Mouse (Mus musculus): ENCODE measurements at regions not wholly inside any gene's neighbourhood (a gene's known extent, or its start where the extent isn't known, plus 50 kb on each side); places are given as distances from the start of the nearest gene placed in this dataset.

DNA sequence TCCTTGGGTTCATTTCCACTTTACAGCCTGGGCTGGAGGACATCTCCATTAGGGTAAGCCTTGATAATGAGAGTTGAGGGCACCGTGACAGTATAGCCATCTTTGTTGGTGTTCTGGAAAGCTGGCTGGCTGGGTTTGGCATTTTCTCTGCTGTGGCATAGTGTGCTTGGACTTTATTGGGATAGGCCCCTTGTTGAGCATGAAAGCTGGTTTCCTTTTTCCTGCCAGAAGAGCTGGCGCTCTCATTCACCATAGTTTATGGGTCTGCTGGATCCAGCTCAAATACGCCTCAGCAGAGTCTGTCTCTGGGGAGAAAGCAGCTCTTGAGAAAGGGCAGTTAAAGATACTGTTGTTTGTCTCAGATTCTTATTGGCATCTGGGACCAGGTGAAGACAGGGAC, 300.0 kb downstream of the Emp1 start:
- Histone ChIP-seq H3K4me3 (no peak overlapping the region), H3K27me3 (ENCODE audit: control insufficient read depth, insufficient read depth, insufficient read length) (no peaks in the 10 kb centered on the region), H3K4me2 (ENCODE audit: low read depth) (no peak overlapping the region), H3K36me3 (ENCODE audit: control insufficient read depth, insufficient read depth) (no peaks in the 10 kb centered on the region), H3K79me2 (ENCODE audit: control insufficient read depth, insufficient read depth) (no peaks in the 10 kb centered on the region), H3ac (ENCODE audit: control insufficient read depth, insufficient read length) (no peak overlapping the region)
- no peak for TF ChIP-seq MYOD1 (IDR thresholded peaks at IDR 0.05; ENCODE audit: control insufficient read depth in 1 of 3, insufficient read length in 2 of 3, low read depth in 2 of 3)
- no peak for TF ChIP-seq POLR2A (IDR thresholded peaks at IDR 0.05; ENCODE audit: insufficient read length, low read depth)
- TF ChIP-seq CEBPB (IDR thresholded peaks at IDR 0.05; ENCODE audit: insufficient read depth, poor library complexity, severe bottlenecking): no peak
- no peak for TF ChIP-seq TCF12 (IDR thresholded peaks at IDR 0.05; ENCODE audit: insufficient read depth, poor library complexity, severe bottlenecking)
- no peak for TF ChIP-seq USF1 (IDR thresholded peaks at IDR 0.05; ENCODE audit: low read depth)
- no peak for TF ChIP-seq E2F4 (IDR thresholded peaks at IDR 0.05; ENCODE audit: insufficient read depth)
- TF ChIP-seq TCF3 (IDR thresholded peaks at IDR 0.05; ENCODE audit: insufficient read length, low read depth): no peak
- no peak for TF ChIP-seq MAX (IDR thresholded peaks at IDR 0.05; ENCODE audit: low read depth)
- TF ChIP-seq POLR2AphosphoS2 (IDR thresholded peaks at IDR 0.05; ENCODE audit: insufficient read length, low read depth): no peak

DNA sequence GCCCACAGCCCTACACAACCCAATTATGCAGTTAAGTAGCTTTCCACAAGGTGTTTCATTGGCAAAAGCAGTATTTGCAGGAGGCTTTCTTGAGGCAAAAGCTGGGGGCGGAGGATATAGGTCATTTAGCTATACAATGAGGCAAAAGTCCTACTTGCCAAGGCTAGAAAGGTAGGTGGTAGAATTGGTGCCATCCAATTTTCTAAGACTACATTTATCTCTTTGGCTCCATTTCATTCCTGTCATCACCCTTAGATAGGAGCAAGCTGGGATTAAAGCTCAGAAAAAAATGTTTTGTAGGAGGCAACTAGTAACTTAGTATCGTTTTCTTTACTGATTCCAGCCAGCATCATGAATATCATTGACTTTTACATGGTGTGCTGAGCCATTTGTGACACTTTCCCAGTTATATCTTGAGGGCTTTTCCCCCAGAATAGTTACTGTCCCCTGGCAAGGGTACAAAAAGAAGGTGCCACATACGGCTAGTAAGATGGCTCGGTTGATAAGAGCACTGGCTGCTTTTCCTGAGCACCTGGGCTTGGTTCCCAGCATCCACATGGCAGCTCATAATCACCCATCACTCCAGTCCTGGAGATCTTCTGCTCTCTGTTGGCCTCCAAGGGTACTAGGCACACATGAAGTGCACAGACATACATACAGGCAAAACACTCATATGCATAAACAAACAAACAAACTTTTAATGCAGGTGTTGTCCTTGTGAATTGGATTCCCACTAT, 300.6 kb downstream of the Emp1 start:
- no peaks in the 10 kb centered on the region for H3K27me3 ChIP-seq (ENCODE audit: control insufficient read depth, insufficient read depth, insufficient read length)
- H3K36me3 ChIP-seq (ENCODE audit: control insufficient read depth, insufficient read depth): no peaks in the 10 kb centered on the region
- no peaks in the 10 kb centered on the region for H3K79me2 ChIP-seq (ENCODE audit: control insufficient read depth, insufficient read depth)
- no peak overlapping the region for H3ac ChIP-seq (ENCODE audit: control insufficient read depth, insufficient read length)
- H3K4me2 ChIP-seq (ENCODE audit: low read depth): no peak overlapping the region
- H3K4me3 ChIP-seq: no peak overlapping the region
- no peak for TF ChIP-seq MYOD1 (IDR thresholded peaks at IDR 0.05; ENCODE audit: control insufficient read depth in 1 of 3, insufficient read length in 2 of 3, low read depth in 2 of 3)

Measured in myocyte (in vitro differentiated cells).